Mouse (Mus musculus) thymus, adult 18-20 months (tissue): Measurements from ENCODE around the gene Rbck1.
A peak's percentile ranks its signal among the peaks of the same experiment; 100 is the strongest.
"Not testable (repeated sequence)": the region's sequence is repeated elsewhere in the genome, so short reads cannot be mapped to it uniquely, and the experiment has no call there.

Experiments used
- DNase-seq, 2 experiments: peaks; one replicate each; pipeline ENCODE4 v3.0.0; 2022; ENCODE audit warnings: mixed read lengths in 2 of 2

The Rbck1 gene

DNA sequence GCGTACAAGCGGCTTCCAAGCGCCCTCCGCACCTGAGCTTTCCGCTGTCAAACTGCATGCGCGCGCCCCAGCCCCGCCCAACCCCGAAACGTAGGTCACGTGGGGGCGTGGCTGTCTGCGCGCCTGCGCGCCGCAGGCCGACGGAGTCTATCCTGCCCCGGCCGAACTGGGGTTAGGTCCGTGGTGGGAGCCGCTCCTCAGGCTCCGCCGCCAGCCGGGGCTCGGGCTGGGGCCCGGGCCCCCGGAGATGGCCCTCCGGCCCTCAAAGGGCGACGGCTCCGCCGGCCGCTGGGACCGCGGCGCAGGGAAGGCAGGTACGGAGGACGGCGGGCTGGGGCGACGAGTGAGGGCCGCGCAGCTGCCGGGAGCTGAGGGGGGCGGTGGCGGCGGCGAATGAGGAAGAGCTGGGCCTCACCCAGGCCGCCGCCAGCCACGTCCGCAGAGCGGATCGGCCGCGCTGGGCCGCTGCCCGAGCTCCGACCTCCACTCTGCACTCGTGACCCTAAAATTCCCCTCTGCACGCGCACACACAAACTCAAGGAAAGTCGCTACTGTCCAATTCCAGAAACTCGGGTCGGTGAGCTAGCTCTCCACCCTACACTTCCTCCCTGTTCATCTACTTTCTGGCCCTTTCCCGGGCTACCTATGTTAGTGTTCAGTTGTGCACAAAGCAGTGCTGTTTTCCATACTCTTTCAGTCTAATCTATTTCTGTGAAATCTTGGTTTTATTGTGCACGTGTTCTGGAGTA, 38.6 kb downstream of the Rbck1 start, which contains the start of gene Tbc1d20:
Tbc1d20 (plus strand) TSS at position 102 of the 749 bp plus-strand sequence.
- peak; percentile 86 to 87 for DNase-seq

- no peak for DNase-seq
These were observed 39.2 kb downstream of the Rbck1 start for GRCm38 (mm10) chr2:152293179-152293726.

DNA sequence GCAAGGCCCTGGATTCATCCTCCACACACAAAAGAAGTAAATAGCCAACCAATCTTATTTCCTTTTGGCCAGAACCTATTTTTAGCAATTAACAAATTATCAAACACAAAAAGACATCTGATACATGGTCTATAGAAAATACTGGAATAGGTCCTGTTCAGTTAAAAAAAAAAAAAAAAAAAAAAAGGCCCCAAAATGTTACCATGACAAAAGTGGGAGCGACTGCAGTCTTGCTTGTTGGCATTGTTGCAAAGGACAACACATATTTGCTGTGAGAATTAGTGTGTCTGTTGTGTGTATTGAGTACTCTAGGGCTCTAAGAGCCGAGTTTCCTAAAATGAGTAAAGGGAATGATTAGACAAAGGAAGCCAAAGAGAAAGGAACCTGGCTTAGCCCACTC, 40.0 kb downstream of the Rbck1 start:
- DNase-seq = no peak

DNA sequence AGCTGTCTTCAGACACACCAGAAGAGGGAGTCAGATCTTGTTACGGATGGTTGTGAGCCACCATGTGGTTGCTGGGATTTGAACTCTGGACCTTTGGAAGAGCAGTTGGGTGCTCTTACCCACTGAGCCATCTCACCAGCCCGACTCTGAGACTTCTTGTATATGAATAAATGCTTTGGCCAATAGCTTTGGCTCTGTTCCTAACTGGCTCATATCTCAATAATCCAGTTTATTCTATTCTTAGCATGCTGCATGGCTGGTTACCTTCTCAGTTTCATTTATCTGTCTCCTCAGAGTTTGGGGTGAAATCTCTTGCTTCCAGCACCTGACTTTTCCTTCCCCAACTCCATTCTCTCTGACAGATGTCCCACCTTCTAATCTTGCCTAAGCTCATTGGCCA, 42.8 kb downstream of the Rbck1 start:
- not testable (repeated sequence) for DNase-seq

DNA sequence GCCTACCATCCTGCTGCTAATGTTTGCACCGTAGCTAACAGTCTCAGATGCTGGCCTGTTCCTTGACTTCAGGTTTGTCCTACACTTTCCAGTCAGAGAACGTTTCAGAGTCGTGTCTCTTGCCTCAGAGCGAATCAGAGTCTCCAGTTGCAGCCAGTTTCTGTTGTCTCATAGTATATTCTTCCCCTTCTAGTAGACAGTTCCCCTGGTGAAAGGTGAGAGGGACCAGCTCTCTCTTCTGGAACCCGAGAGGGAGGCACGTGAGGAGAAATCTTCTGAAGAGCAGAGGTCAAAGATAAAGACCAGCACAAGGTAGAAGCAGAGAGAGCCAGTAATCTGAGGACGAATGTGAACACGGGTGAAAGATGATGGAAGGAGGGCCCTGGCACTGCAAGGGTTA, 44.4 kb downstream of the Rbck1 start:
- DNase-seq = no peak

DNA sequence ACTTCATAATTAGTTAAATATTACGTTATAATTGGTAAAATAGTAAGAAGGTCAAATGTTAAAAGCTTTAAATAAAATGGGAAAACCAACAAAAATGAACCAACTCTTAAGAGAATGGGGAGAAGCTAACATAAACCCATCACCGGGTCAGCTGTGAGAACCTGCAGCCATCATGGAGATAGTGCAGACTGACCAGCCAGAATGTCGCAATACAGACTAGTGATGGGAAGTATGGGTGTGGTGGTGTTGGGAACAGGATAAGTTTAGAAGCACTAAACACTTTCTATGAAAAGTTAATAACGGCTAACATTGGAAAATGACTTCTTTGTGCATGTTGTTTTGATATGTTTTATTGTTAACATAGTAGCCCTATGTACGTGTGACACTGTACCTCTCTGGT, 44.9 kb downstream of the Rbck1 start:
- DNase-seq = no peak

DNA sequence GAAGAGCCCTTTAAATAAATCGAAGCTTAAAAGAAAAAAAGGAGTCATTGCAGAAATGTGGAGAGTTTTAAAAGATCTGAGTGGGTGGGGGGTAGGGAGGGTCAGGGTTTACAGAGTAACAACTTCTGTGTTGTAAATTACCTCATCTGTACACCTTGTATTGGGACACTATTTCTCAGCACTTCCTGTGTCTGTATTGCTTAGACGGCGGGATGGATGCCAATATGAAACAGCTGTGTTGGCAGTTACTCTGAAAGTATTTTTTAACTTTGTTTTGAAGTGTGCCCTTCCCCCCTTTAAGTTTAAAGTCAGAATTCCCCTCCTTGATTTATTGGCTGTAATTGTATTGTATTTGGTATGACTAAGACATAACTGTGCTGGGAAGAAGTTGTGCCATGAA, 51.0 kb downstream of the Rbck1 start:
- no peak for DNase-seq

GRCm38 (mm10) chr2:152273639-152274038, 58.8 kb downstream of the Rbck1 start:
- DNase-seq = no peak
